Mouse (Mus musculus) embryonic facial prominence, embryonic 10.5 days (tissue): ENCODE measurements at regions not wholly inside any gene's neighbourhood (a gene's known extent, or its start where the extent isn't known, plus 50 kb on each side); places are given as distances from the start of the nearest gene placed in this dataset.

ENCODE experiments used
- DNase-seq: peaks from one replicate; pipeline ENCODE4 v3.0.0-alpha.2; 2017; ENCODE audit warnings: low spot score
- H3K27ac ChIP-seq: fragments of 300-500 bp; sonication (generic); replicated peaks from 2 replicates; pipeline ENCODE4 v1.5.1; 2016; ENCODE audit warnings: mild to moderate bottlenecking
- H3K27me3 ChIP-seq: fragments of 300-500 bp; sonication (generic); replicated peaks from 2 replicates; pipeline ENCODE4 v1.6.1; 2016; ENCODE audit warnings: low read depth, mild to moderate bottlenecking; ENCODE audit not compliant: poor library complexity, severe bottlenecking
- H3K36me3 ChIP-seq: fragments of 300-500 bp; sonication (generic); replicated peaks from 2 replicates; pipeline ENCODE4 v1.6.1; 2016; ENCODE audit warnings: mild to moderate bottlenecking, moderate library complexity
- H3K4me1 ChIP-seq: fragments of 300-500 bp; sonication (generic); 2 replicates; pipeline ENCODE4 v1.6.1; 2016
- H3K4me3 ChIP-seq: fragments of 300-500 bp; sonication (generic); 2 replicates; pipeline ENCODE4 v1.5.1; 2016; ENCODE audit warnings: mild to moderate bottlenecking, moderate library complexity
- H3K9me3 ChIP-seq: fragments of 300-500 bp; sonication (generic); 2 replicates; pipeline ENCODE4 v1.6.1; 2016; ENCODE audit warnings: mild to moderate bottlenecking
- WGBS: fragments of 180-500 bp; shearing (Covaris S2); methylation state at CpG from one replicate; pipeline ENCODE4 v1.1.7; 2016; 5-methylcytosine and 5-hydroxymethylcytosine counted together

DNA sequence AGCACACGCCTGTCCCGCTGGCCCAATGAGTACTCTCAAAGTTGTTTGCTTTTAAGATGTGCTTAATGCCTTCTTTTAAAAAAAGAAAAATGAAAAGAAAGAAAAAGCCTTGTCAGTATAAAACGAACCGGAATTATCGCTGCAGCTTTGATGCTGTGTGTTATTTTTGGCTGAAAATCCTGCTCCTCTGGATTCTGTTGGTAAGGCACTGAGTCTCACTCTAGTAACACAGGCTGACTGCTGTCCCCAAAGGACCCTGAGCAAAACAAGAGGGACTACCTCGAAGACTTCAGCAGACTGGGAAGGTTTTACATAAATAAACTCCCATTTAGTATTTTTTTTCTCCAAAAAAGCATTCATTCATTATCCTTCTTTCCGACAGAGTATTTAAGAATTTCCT, 196.1 kb upstream of the Ppargc1a start:
- no peaks in the 10 kb centered on the region for H3K36me3 ChIP-seq
- WGBS, result 75% methylated on average over 7 of the region's 7 CpGs
- H3K4me1 ChIP-seq, result no peaks in the 10 kb centered on the region
- no peaks in the 10 kb centered on the region for H3K27me3 ChIP-seq
- no peak overlapping the region for H3K4me3 ChIP-seq
- H3K9me3 ChIP-seq, result no peaks in the 10 kb centered on the region
- no peak overlapping the region for H3K27ac ChIP-seq
- DNase-seq, result no peak

DNA sequence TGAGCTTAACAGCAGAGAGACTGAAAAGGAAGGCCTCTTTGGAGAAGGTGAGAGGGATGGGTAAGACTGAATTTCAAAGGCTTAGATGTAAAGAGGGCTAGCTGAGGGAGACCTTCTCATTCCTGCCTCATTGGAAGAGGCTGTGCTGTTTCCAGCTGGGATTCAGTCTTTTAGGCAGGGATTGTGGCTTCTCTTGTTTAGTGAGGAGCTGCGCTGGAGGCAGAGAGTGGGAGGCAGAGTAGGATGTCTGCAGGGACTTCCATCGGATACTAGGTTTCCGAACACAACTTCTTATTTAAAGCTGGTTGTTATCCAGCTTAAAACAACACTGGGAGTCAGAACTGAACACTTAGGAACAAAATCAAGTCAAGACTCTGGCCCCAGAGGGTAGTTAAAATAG, 194.8 kb upstream of the Ppargc1a start:
- Histone ChIP-seq H3K27ac (no peak overlapping the region), H3K4me3 (no peak overlapping the region), H3K4me1 (no peaks in the 10 kb centered on the region), H3K36me3 (no peaks in the 10 kb centered on the region), H3K27me3 (no peaks in the 10 kb centered on the region), H3K9me3 (no peaks in the 10 kb centered on the region)
- no peak for DNase-seq
- WGBS, result 51% methylated on average over 3 of the region's 3 CpGs

DNA sequence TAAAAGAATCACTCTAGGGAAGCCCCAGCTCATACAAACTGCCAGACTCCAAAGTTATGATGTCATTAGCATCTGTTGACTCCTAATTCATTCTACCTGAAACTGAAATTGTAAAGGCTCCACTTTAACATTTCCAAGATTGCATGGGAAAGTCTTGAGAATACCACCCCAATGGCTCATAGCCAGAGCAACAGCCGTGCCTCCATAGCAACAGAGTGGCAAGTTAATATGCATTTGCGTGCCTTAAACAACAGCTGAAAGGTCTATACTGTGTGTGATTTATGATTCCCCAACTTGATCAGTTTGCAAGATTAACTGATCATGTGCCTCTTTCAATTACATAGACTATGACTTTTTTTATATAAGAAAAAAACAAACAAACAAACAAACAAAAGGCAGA, 190.8 kb upstream of the Ppargc1a start:
- Histone ChIP-seq H3K36me3 (no peaks in the 10 kb centered on the region), H3K4me1 (no peaks in the 10 kb centered on the region), H3K9me3 (no peaks in the 10 kb centered on the region), H3K27ac (no peak overlapping the region), H3K4me3 (no peak overlapping the region), H3K27me3 (no peaks in the 10 kb centered on the region)
- WGBS, result 99% methylated on average over 2 of the region's 2 CpGs
- no peak for DNase-seq

DNA sequence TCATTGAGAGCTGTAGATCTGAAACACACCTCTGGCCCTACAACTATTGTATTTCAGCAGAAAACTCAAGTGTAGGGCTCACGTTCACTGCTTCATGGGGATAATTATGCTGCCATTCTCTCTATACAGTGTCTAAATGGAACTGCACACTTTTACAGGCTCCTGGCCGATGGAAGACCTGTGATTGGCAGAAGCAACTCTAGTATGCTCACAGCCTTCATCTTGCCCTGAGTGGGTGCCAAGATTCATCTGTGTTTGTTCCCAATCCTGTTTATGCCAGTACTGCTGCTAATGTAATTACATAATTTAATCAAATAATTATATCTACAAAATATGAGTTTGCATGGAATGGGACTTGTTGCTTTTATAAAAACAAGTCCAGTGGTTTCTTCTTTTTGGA, 190.3 kb upstream of the Ppargc1a start:
- no peak for DNase-seq
- no peaks in the 10 kb centered on the region for H3K4me1 ChIP-seq
- H3K27me3 ChIP-seq, result no peaks in the 10 kb centered on the region
- no peak overlapping the region for H3K4me3 ChIP-seq
- no peaks in the 10 kb centered on the region for H3K9me3 ChIP-seq
- H3K27ac ChIP-seq, result no peak overlapping the region
- no peaks in the 10 kb centered on the region for H3K36me3 ChIP-seq
- 82% methylated on average over 2 of the region's 2 CpGs for WGBS

DNA sequence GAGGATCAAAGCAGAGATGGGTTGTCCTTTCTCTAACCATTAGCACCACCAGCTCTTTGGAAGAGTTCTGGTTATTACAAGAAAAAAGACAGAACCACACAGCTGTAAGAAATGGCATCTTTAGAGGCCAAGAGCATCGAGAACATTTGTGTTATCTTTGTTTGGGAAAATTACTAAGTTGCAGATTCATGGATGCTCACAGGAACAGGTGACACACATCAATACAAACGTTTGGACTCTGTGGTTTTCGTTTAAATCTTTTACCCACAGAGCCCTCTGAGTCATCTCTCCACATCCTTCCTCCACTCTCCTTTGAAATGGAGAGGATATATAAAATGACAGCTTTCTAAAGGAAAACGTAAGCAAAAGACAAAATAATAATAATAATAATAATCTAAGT, 184.5 kb upstream of the Ppargc1a start:
- H3K27me3 ChIP-seq, result no peaks in the 10 kb centered on the region
- no peak overlapping the region for H3K4me3 ChIP-seq
- H3K9me3 ChIP-seq, result no peaks in the 10 kb centered on the region
- no peak overlapping the region for H3K27ac ChIP-seq
- no peaks in the 10 kb centered on the region for H3K36me3 ChIP-seq
- no peak for DNase-seq
- no peaks in the 10 kb centered on the region for H3K4me1 ChIP-seq
- WGBS, result 75% methylated on average over 4 of the region's 4 CpGs

DNA sequence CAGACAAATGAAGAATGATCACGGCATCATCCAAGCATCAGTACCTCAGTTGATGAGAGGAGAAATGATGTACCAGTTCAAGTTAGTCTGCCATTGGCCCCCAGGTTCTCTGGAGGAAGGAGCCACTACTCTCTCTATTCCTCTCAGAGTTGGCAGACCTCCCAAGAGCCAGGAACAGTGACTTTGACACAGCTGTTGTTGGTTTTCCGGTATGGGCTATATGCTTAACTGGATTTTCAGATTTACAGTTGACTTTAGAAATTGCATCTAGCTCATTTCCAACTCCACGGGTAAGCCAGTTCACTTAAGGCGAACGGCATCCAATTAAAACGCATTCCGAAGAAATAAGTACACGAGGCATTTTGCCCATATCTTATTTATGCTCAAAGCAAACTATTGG, 182.9 kb upstream of the Ppargc1a start:
- Histone ChIP-seq H3K9me3 (no peaks in the 10 kb centered on the region), H3K27me3 (no peaks in the 10 kb centered on the region), H3K4me3 (no peak overlapping the region), H3K4me1 (no peaks in the 10 kb centered on the region), H3K36me3 (no peaks in the 10 kb centered on the region), H3K27ac (no peak overlapping the region)
- WGBS, result 93% methylated on average over 8 of the region's 8 CpGs
- DNase-seq, result no peak

DNA sequence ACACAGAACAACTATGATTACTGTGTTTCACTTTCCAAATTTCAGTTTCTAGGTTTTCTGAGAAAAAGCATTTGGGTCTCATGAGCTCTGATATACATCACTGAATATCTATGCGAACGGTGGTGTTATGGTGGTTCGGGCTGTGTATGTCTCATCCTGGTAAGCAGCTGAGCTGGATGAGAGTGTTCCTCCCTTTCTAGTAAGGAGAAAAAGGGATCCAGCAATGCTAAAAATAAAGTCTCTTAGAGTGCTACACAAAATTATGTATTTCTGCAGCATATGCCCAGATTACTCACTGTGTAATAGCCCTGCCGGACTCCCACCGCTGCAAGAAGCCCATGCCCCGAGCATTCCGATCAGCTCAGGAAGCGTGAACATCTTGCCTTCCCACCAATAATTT, 173.4 kb upstream of the Ppargc1a start:
- no peaks in the 10 kb centered on the region for H3K9me3 ChIP-seq
- no peak overlapping the region for H3K27ac ChIP-seq
- H3K36me3 ChIP-seq, result no peaks in the 10 kb centered on the region
- H3K4me3 ChIP-seq, result no peak overlapping the region
- 93% methylated on average over 8 of the region's 8 CpGs for WGBS
- H3K4me1 ChIP-seq, result no peaks in the 10 kb centered on the region
- DNase-seq, result no peak
- H3K27me3 ChIP-seq, result no peaks in the 10 kb centered on the region

DNA sequence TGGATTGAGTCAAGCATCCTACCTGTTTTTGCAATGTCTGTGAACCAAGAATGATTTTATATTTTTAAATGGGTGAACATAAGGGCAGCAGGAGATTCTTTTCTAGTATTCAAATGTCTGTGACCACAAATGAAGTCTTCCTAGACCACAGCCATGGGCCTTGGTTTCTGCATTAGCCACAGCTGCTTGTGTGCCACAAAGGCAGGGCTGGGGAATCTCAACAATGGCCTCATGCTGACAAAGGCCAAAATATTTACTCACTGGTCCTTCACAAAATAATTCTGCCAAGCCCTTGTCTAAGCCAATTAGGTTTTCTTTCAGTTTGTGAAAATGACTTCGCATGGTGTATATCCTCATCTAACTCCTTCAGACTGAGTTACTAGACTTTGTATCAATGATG, 162.7 kb upstream of the Ppargc1a start:
- Histone ChIP-seq H3K9me3 (no peaks in the 10 kb centered on the region), H3K36me3 (no peaks in the 10 kb centered on the region), H3K4me3 (no peak overlapping the region), H3K27ac (no peak overlapping the region), H3K27me3 (no peaks in the 10 kb centered on the region), H3K4me1 (peaks cover 3% of the 10 kb centered on the region; the same call in 1 of the 2 replicates)
- 77% methylated on average over 1 of the region's 1 CpGs for WGBS
- DNase-seq, result no peak

DNA sequence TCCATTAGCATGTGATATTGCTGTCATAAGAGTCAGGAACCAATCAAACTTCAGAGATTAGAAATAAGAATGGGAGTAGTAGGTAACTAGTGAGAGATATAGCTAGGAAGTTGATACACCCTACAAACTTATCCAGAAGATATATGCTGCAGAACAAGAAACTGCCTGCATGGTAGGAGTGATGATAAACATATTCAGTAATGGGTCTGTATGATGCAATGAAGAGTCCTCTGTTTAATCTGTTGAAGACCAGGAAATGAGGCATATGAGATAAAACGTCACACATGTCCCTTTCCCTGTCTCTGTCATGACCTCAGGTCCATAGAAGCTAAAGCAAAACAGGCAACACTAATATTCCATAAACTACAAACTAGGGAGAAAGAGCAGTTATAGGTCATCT, 162.2 kb upstream of the Ppargc1a start:
- WGBS, result 73% methylated on average over 1 of the region's 1 CpGs
- no peak for DNase-seq
- no peaks in the 10 kb centered on the region for H3K36me3 ChIP-seq
- H3K9me3 ChIP-seq, result no peaks in the 10 kb centered on the region
- H3K4me1 ChIP-seq, result peaks cover 3% of the 10 kb centered on the region; the same call in 1 of the 2 replicates
- no peak overlapping the region for H3K27ac ChIP-seq
- no peak overlapping the region for H3K4me3 ChIP-seq
- H3K27me3 ChIP-seq, result no peaks in the 10 kb centered on the region

DNA sequence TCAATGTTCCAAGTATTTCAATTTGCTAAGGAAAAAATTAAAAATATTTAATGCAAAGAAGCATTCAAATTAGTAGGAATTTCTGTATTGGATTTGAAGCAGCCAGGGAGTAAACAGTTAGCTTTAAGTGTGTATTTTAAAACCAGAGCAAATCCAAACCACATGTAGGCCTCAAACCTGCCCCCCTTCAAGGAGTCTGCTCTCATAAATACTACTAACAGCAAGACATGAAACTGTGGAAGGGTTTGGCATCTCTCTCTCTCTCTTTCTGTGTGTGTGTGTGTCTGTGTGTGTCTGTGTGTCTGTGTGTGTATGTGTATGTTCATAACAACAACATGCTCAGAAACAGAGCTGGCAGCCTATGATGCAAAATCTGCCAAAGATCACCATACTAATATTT, 159.2 kb upstream of the Ppargc1a start:
- H3K27me3 ChIP-seq, result no peaks in the 10 kb centered on the region
- no peak for DNase-seq
- peaks cover 3% of the 10 kb centered on the region; the same call in 1 of the 2 replicates for H3K4me1 ChIP-seq
- no peak overlapping the region for H3K27ac ChIP-seq
- no peaks in the 10 kb centered on the region for H3K36me3 ChIP-seq
- H3K4me3 ChIP-seq, result no peak overlapping the region
- no peaks in the 10 kb centered on the region for H3K9me3 ChIP-seq

DNA sequence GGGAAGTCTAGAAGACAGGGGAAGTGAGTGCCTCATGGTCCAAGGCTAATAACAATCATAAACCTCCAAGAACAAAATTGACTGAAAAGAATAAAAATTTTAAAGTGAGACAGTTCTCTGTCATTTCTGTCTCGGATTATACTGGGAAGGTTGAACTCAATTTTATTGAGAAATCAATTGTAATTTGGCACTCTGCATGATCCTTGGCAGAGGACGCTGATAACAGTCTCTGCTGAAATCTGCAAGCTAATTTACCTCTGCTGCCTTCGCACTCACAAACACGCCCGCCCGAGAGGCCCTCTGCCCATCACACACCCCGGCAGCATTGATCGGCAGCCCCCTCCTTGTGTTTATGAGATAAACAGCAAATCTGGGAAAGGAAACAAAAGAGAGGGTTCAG, 151.4 kb upstream of the Ppargc1a start:
- H3K27me3 ChIP-seq, result no peaks in the 10 kb centered on the region
- H3K27ac ChIP-seq, result no peak overlapping the region

DNA sequence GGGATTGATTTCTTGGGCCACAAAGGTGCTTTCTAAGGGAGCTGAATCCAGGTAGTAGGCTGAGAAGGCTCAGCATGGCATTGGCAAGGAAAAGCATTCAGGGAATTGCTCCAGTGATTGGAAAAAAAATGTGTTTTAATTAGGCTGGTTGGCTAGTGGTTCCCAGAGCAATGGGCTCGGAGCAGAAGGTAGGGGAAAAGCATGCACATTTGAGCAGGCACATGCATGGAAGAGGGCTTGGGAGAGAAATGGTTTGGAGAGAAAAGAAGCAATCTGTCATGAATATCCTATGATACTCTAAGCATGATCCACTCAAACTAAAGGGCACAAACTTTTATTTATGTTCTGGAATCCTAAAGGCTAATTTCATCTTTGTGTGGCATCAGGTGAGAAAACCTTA, 150.9 kb upstream of the Ppargc1a start:
- Histone ChIP-seq H3K27me3 (no peaks in the 10 kb centered on the region), H3K36me3 (no peaks in the 10 kb centered on the region), H3K4me3 (no peak overlapping the region), H3K27ac (no peak overlapping the region), H3K4me1 (no peaks in the 10 kb centered on the region), H3K9me3 (no peaks in the 10 kb centered on the region)
- DNase-seq, result no peak
- 83% methylated on average over 1 of the region's 1 CpGs for WGBS

More for the DNA sequence above, 151.4 kb upstream of the Ppargc1a start:
- no peaks in the 10 kb centered on the region for H3K36me3 ChIP-seq
- no peak for DNase-seq
- H3K9me3 ChIP-seq, result no peaks in the 10 kb centered on the region
- H3K4me3 ChIP-seq, result no peak overlapping the region
- WGBS, result 85% methylated on average over 8 of the region's 8 CpGs
- H3K4me1 ChIP-seq, result no peaks in the 10 kb centered on the region

DNA sequence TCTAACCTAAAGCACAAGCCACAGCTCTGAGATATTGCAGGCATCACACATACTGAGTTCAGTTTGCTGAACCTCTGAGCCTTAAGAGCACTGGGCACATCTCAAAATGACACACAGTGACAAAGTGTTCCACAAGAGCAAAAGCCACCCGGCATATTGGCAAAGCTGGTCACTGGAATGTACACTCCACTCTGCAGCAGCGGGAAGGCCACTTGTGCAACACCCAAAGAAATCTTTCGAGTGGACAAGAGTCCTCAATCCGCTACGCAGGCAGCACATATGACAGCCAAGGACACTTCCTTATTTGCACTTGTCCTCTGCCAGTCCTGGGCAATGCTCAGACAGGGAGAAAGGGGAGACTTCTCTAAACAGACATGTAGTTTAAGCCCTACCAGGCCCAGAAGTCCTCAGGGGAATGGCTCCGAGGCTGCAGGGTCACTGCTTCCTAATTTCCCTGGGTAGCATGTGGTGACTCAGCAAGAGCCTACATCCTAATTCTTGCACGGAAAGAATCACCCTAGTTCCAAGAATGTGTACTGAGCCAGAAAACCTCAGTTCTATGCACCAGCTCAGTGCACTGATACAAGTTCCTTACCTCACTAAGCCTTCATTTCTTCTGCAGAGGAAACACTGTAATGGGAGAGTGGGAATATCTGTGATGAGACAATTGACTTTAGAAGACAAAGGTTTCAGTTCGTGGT, 144.5 kb upstream of the Ppargc1a start:
- H3K27ac ChIP-seq, result no peak overlapping the region
- no peak overlapping the region for H3K4me3 ChIP-seq
- WGBS, result 88% methylated on average over 8 of the region's 8 CpGs
- H3K9me3 ChIP-seq, result no peaks in the 10 kb centered on the region
- no peak for DNase-seq
- no peaks in the 10 kb centered on the region for H3K27me3 ChIP-seq
- H3K4me1 ChIP-seq, result no peaks in the 10 kb centered on the region
- no peaks in the 10 kb centered on the region for H3K36me3 ChIP-seq

DNA sequence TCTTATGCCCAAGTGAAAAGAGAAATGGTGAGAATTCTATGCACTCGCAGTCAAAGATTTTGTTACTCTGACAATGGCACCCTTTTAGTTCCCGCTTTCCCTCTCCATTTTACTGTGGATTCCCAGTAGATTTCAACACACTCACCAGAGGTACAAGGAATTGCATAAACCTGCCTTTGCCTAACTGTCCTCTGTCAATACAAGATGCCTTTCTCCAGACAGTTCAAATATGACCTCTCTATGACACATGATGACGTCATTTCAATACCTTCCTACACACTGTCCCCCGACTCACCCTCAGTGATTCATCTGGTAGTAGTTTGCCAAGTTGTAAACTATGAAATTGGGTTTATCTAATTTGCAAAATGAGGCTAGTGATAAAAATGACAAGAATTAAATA, 143.1 kb upstream of the Ppargc1a start:
- Histone ChIP-seq H3K27ac (no peak overlapping the region), H3K4me3 (no peak overlapping the region), H3K36me3 (no peaks in the 10 kb centered on the region), H3K4me1 (no peaks in the 10 kb centered on the region), H3K27me3 (no peaks in the 10 kb centered on the region), H3K9me3 (no peaks in the 10 kb centered on the region)
- 81% methylated on average over 4 of the region's 4 CpGs for WGBS
- DNase-seq, result no peak
